Mouse (Mus musculus): ENCODE measurements around the gene En1.

Gene En1

DNA sequence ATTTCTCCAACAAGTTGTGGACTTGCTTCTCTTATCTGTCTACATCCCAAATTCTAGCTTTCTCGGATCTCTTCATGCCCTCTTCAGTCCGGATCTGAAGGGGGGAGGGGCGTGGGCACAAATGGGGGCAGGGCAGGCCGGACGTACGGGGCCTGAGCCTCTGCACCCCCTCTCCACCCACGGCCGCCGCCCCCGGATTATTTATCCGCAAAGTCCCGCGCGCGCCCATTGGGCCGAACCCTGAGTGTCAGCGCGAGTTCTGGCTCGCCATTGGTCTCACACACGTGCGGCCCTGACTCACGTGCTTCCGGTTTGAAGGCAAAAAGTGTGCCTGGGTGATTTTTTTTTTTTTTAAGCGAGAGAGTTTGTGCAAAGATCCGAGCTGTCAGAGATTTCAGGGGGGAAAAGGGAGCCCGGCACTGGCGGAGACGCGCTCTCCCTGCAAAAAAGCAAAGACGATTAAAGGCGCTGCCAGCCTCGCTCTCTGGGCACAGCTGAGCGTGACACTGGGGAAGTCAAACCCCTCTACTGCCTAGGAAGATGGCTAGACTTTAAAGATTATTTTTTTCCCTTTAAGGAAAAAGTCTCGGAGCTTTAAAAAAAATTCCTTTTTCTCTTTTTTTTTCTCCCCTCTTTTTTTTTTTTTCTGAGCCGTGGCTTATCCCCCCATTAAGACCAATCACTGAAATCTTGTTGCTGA lies at the start of gene En1:
Gene En1 (plus strand): TSS at position 388 of the 700 bp plus-strand sequence.
- DNase-seq (ENCODE audit: low spot score) = peak; percentile 63

DNA sequence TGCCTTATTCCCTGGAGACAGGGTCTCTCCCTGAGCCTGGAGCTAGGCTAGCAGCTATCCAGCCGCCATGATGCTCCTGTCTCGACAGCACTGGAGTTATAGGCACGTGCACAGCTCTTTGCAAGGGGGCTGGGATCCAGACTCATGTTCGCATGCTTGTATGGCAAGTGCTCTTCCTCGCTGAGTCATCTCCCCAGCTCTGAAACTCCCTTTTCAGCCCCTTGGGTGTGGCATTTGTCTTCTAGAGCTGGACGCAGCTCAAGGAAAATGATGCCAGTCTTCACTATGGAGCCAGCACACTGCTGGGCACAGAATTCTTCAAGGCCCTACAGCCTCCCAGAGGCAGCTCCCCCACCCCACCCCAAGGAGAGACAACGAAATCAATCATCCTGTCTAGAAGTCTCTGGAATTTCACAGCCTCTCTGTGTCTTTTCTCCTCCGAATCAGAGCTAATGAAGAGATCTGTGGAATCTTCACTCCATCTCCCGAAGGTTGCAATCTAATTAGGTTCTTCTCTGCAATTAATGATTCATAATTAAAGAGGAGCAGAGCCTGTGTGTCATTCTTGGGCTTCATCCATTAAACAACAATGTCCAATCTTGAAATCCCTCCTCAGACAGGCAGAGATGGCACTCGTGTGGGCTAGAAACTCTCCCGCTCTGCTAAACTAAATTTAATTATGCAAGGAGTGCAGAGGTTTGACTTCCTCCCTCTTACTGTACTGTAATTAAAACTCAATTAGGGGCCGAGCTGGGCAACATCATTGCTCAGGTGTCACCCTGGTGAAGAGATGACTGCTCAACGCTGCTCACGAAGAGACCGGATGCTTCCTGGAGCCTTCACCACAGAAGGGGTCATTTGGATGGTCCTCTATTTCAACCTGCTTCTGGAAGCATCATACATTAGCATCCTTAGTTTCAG lies 45.0 kb upstream of the En1 start:
- no peak for DNase-seq (ENCODE audit: low spot score)

DNA sequence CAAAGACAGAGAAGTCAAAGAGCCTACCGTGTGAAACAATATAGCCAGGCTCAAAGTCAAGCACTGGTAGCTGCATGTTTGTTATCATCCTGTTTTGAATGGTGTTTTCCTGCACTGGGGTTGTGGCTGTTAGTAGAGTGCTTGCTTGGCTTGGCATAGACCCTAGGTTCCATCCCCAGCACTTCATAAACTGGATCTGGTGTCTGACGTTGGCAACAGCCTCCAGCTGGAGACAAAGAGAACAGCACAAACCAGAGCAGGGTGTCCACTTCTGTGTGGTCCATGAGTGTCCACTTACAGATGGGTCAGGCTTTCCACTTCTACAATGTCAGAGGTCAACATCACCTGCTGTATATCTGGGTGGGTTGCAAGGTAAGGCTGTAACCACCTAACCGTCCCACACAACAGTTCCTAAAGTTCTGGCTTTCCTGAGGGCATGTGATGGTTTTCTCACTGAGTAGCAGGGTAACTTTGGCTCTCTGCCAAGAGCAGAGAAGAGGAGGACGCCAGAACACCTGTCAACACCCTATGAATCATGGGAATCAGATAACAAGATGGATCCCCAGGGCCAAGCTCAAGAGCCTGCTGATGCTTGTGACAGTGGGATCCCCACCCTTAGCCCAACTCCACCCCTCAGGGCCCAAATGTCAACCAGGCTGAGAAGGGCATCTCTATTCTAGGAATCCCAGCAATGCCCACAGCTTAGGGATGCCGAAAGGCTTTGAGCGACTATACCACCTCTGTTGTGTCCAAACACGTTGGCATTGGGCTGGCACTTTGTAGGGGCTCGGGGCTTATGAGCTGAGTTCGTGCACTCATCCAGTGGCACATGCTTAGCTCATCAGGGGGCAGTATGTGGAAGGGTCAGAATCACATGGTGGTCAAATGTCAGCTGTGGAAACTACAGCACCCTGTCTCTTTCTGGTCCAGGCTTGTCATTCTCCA lies 43.6 kb upstream of the En1 start:
- peak; percentile 22 for DNase-seq (ENCODE audit: low spot score)

DNA sequence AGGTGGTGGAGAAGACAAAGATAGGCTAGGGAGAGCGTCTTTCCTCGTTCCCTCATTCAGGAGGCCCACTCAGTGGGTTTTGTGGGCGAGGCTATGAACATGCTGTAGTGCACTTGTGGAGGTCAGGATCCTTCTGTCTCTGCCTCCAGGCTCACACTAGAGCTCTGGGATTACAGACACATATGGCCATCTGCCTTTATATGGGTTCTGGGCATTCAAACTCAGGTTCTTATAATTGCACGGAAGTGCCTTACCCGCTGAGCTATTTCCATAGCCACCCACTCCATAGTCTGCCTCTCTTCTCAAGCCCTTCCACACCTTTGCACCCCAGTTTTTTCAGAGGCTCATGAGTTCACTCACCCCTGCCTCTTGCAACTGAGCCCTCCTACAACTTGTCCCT lies 42.3 kb upstream of the En1 start:
- DNase-seq (ENCODE audit: low spot score) = no peak

DNA sequence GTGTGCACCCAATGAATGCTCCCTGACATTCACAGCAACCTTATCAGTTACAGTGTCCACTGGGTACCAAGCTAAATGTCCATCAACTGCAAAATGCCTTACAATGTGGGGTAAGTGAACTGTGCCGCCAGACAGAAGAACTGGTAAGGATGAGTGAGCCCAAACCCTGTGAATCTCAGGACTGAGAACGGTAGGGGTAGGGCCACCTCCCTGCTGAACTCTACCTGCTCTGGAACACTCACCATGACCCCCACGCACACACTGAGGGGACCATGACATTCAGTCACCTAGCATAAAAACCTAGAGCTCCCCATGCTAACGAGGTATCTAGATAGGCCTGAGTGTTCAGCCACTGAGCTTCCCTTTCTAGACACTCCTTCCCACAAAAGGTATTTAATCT lies 20.9 kb upstream of the En1 start:
- DNase-seq (ENCODE audit: low spot score) = peak; percentile 1

DNA sequence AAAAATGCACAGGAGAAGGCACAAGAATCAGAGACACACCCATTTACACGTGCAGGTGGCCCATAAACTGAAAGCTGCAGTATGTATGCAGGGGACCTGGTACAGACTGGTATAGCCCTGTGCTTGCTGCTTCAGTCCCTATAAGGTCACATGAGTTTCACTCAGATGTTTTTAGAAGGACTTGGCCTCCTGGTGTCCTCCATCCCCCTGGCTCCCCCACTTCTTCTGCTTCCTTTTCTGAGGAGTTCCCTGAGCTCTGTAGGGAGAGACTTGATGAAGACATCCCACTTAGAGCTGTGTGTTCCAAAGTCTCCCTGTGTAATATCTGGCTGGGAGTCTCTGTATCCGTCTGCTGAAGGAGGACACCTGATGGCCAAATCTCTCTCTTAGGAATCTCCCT lies 16.7 kb upstream of the En1 start:
- peak; percentile 8 for DNase-seq (ENCODE audit: low spot score)

DNA sequence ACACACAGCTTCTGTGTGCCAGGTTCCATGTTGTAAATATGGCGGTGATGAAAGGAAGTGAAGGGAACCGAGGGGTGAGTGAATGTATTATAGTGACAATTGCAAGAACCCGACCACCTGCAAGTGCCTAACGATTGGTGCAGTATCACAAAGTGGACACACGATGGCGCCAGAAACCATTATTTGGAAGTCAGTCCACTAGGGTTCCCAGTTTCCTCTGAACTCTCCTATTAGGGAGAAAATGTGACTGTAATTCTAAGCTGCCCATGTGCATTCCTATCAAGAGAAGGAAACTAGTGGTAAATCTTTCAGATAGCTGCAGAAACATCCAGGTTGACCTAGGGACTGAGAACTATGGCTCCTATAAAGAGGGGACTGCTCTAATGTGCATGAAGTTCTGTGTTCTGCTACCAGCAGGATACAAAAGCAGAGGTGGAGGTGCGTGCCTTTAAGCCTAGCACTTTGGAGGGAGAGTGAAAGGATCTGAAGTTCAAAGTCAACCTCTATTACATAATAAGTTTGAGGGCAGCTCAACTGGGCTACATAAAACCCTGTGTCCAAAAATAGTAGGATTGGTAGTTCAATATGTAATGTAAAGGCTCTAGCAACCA lies 15.6 kb upstream of the En1 start:
- peak; percentile 83 for DNase-seq (ENCODE audit: low spot score)

DNA sequence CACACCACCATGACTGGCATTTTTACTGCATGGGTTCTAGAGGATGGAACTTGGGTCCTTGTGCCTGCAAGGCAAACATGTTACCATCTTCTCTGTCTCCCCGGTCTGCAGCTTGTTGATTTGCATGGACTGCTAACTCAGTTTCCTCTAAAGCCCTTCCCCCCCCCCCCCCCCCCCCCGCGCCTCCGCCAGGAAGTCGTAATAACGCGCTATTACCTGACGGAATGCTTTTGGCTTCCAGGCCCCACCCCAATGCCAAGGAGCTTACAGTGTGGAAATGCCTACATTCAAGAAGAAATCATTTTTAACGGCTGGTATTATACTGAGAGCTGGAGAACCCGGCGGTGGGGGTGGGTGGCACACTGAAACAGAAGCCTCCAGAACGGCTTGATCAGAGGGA lies 14.8 kb upstream of the En1 start:
- DNase-seq (ENCODE audit: low spot score) = no peak

DNA sequence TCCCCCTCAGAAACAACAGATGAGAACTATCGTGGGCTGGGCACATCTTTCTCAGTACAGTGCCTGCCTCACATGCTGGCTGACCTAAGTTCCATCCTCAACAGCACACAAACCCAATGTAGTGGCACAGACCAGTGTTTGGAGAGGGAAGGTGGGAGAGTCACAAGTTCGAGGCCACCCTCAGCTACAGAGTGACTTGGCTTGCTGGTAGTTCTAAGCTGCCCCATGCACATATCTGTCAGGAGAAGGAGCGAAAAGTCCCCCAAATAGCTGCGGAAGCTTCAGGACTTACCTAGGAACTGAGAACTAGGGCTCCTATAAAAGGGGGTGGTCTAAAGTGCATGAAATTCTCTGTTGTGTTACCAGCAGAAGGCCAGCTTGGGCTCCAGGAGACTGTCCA lies 14.3 kb upstream of the En1 start:
- no peak for DNase-seq (ENCODE audit: low spot score)

DNA sequence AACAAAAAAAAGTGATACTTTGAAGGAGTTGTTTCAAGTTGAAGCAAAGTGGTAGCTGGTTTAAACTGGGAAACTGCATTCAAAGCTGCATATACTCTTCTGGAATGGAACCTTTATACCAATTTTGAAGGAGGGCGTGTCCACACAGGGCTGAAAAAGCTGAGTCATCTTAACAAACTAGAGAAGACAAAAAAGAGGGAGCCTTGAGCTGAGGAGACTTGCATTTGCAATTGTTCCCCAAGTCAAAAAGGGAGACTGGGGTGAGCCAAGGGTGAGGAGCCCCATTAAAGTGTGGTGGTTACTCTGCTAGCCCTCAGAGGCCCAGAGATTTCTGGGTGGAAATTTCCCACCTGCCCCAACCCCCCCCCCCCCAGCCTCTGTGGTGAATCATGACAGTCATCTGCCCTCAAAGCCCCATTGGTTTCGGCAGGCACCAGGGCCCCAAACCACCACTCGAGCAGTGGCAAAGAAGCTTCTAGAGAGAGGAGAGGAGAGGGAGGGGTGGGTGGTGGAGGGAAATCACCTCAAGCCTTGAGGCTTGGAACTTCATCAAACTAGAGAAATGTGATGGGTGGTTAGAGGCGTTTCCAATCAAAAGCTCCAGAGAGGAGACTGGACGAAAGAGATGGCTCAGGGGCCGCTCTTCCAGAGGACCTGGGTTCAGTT lies 13.7 kb upstream of the En1 start:
- peak; percentile 16 for DNase-seq (ENCODE audit: low spot score)

DNA sequence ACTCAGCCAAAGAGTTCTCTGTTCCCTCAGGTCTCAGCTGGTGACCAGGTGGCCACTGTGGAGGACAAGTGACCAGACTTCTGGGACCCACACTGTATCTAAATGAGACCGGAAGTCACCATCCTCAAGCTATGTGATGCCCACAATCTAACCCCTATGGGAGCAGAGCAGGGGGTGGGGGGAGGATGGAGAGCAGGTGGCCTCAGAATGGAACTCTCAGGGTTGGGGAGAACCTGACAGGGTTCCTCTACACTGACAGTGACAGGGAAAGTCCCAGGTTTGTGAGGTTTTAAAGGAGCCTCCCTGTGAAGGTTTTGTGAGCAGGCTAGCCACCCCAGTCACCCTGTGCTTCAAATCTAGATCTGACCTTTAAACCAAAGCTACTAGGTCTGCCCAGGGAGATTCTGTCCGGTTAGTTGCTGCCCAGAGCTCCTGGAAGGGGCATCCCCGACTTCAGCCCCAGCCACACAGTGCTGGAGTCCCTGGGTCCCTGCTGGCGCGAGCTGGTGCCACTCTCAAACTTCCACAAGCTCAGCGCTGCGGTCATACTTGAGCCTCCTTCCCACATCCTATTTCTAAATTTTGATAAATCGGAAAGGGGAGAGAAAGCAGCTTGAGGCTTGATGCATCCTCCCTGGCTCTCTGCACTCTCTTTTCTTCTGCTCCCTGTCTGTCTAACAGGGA lies 8.8 kb upstream of the En1 start:
- no peak for DNase-seq (ENCODE audit: low spot score)

DNA sequence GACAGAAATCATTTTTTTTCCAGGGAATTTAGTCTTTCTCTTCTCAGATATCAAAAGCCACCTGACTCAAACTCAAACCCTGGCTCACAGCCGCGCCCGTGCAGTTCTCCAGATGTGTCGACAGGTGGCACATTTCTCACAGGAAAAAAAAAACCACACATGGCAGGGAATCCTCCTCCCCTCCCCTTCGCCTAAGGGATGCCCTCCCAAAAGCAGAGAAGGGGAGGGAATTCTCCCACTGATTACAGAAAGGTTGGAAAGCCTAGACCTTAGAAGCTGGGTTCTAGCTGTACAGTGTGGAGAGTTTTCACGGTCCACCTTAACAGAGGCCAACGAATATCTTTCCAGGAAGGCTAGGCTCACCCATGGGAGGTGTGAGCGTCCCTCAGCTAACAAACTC lies 7.6 kb upstream of the En1 start:
- DNase-seq (ENCODE audit: low spot score) = peak; percentile 59

DNA sequence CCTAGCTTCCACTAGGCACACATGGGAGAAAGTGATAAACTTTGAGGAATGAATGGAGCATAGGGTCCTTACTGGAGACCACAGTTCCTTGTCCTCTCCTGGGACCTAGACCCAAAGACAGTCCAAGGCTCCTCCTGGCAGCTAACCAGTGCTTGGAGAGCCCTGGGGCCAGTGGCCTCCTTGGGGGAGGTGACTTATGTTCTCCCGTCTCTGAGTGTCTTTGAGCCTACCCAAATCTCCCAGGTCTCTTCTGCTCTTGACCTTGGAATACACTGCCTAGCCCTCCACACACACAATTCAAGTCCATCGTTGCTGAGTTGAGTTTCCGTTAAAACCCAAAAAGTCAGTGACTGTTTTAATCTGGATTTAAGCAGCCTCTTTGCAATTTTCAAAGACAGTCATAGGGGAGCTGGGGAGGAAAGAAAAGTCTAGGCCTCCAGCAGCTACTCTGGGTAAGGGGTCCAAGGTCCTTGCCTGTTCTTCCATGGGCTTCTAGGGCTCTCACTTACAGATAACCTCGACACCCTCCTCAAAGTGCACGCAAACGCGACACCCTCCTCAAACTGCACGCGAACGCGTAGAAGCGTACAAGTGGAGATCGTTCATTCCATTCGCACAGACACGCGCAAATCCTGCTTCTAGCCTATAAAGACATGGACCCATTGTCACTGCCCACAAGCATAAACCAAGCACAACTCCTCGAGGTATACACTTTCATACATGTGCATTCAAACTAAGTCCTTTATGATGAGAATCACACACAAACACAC lies 6.6 kb upstream of the En1 start:
- no peak for DNase-seq (ENCODE audit: low spot score)

DNA sequence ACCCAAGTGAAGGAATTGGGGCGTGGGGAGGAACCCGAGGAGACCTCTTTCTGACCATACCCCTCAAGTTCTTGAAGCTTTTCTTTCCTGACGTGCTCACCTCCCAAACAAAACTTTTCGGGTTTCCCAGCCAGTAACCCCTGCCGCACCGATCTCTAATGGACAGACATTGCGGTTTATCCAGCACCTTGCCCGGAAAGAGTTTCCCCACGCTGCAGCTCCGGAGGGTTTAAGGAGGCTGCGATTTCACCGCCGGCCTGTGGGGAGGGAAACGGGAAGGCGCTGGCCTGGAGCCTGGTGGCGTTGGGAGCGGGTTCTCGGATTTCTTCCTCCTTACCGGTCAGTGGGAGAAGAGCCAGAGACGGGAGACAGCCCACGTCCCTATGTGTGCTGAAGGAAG lies 5.9 kb upstream of the En1 start:
- no peak for DNase-seq (ENCODE audit: low spot score)

DNA sequence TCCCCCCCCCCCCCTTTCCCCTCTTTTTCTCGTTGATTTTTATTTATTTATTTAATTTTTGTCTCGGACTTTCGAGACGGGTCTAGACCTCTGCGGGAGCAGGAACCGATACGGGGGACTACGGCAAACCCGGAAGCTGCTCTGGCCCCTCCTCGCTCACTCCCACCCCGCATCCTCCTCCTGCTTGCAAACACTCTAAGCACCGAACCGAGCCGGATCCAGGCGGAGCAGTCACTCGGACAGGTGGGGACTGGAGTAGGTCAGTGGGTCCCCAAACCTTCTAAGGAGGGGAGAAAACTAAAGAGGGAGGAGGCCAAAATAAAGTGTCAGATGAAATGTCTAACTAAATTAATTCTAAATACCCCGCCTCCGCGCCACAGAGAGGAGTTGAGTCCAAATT lies 5.4 kb upstream of the En1 start:
- no peak for DNase-seq (ENCODE audit: low spot score)

DNA sequence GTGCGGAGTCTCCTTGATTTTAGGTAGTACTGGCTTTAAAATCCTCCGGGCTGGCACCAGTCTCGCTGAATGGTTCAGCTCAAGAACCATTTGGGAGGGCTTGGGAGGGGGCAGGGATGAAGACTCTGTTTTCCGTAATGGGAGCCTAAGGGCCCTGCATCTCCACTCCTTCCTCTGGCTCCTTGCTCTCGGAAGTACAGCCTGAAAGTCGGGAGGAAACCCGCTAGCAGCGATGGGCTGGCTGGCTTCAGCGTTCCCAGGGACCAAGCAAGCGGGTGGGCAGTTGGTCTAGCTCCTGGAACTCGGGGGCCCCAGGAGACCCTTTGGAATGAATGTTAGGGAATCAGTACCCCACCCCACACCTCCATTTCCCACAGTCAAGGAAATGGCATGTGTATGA lies 4.9 kb upstream of the En1 start:
- DNase-seq (ENCODE audit: low spot score) = no peak

DNA sequence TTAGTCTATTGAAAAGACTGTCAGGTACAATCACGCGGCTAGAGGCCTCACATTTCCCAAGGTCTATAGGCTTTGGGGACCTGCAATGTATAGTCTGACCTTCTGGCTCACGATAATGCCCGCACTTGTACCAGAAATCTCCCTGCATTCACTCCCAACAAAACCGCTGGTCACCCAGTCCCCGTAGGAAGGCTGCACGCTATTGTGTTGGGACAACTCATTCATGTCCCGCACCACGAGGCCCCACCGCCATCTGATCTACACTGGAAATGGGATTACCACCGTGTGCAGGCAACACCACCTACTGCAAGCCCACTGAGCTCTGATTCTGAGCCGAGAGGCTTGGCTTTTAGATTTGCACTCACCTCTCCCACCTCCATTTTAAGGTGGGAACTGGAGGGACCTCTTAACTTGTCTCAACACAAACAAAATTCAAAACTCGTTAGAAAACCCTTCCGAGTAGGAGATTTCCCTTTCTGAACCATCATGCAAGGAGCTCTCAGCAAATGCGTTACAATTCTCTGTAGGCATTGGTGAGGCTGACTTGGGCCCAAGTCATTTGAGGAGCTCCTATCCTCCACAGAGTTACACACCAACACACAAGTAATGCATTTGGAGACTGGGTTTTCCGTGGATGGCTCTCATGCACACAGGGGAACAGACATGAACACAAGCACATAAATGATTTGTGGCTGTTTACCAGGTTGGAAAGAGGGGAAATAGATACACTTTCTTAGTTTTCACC lies 3.9 kb upstream of the En1 start:
- no peak for DNase-seq (ENCODE audit: low spot score)

DNA sequence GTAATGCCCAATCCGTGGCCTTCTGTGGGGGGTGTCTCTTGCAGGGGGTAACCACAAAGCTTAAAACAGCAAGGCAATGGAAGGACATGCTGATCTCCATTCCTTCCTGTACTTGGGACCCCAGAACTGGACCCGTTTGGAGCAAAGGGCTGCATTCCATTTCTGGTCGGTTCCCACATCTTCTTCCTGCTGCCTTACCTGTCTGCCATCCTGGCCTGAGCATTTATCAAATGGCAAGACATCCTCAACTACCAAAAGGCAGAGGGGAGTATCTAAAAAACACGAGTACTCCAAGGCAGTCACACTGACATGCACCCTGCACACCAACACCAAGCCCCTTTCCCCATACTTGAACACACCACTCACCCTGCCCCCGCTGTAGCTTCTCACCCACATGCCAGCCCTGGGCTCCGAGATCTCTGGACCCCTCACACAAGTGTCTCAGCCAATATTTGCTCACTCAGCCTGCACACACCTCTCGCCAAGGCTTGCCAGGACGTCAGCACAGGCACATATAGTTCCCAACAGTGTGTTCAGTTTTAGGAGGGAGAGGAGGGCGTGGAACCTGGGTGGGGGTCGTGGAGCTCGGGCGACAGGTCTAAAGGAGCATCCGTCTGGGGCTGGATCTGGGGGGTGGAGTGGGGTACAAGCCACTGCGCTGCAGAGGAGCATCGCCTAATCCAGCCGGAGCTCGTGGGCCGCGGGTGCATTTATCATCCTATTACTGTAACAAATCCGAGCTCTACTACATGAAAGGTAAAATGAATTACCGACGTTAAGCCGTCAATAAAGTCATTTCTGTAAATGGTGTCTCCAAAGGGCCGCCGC lies 2.7 kb upstream of the En1 start:
- DNase-seq (ENCODE audit: low spot score) = no peak

DNA sequence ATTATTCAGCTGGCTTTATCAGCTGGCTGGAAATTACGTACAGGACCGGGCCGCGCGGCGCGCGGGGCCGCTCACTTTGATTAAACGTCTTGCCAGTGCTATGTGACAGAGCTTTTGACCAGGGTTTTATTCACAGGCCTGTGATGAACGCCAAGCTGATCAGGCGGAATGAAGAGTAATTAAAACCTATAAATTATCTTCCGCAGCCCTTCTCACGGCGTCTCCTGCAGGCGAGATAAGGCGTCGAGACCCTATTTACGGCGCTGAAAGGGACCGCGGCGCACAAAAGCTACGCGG lies 2.1 kb upstream of the En1 start:
- DNase-seq (ENCODE audit: low spot score) = no peak
